Mouse (Mus musculus): ENCODE results near the gene Muc1. TPM values are rescaled to one million over a fixed set of nuclear protein-coding genes. Genes with fewer than 3 reads are reported as not detected.
"Not testable (repeated sequence)": the region's sequence is repeated elsewhere in the genome, so short reads cannot be mapped to it uniquely, and the experiment has no call there.

Muc1 gene
- polyA plus RNA-seq, 2 experiments from 2014 or later = 1.1 to 2.0 TPM

GRCm38 (mm10) chr3:89210162-89210561, 18.7 kb upstream of the Muc1 start:
- no peak for ATAC-seq

- no peak for ATAC-seq
Measured at GRCm38 (mm10) chr3:89210731-89211130, 18.1 kb upstream of the Muc1 start.

GRCm38 (mm10) chr3:89213803-89214530, 14.9 kb upstream of the Muc1 start:
- peak; percentile 85 for ATAC-seq

- ATAC-seq = peak; percentile 56
Measured at GRCm38 (mm10) chr3:89214681-89215411, 14.0 kb upstream of the Muc1 start, which contains the start of gene Thbs3. Gene Thbs3, plus strand, starts transcription at chr3:89215180.

- peak; percentile 35 for ATAC-seq
Measured at GRCm38 (mm10) chr3:89215853-89216252, 13.0 kb upstream of the Muc1 start.

GRCm38 (mm10) chr3:89216407-89216806, 12.4 kb upstream of the Muc1 start:
- ATAC-seq = not testable (repeated sequence)

- ATAC-seq = no peak
Measured at GRCm38 (mm10) chr3:89218271-89218670, 10.6 kb upstream of the Muc1 start.

- ATAC-seq = no peak
Measured at GRCm38 (mm10) chr3:89219546-89219945, 9.3 kb upstream of the Muc1 start.

GRCm38 (mm10) chr3:89221167-89221566, 7.7 kb upstream of the Muc1 start:
- ATAC-seq = no peak

GRCm38 (mm10) chr3:89224796-89225195, 4.1 kb upstream of the Muc1 start:
- no peak for ATAC-seq

GRCm38 (mm10) chr3:89225321-89225815, 3.5 kb upstream of the Muc1 start:
- no peak for ATAC-seq

GRCm38 (mm10) chr3:89225918-89226317, 2.9 kb upstream of the Muc1 start:
- ATAC-seq = no peak

- no peak for ATAC-seq
Measured at GRCm38 (mm10) chr3:89226361-89226760, 2.5 kb upstream of the Muc1 start.

GRCm38 (mm10) chr3:89226900-89227299, 2.0 kb upstream of the Muc1 start, which contains the start of gene Mtx1:
Gene Mtx1, minus strand, starts transcription at chr3:89227088.
- no peak for ATAC-seq

- peak; percentile 54 for ATAC-seq
Measured at GRCm38 (mm10) chr3:89227307-89228179, 1.3 kb upstream of the Muc1 start.

GRCm38 (mm10) chr3:89228180-89228549, 692 bp upstream of the Muc1 start:
- peak; percentile 62 for ATAC-seq

- no peak for ATAC-seq
Measured at GRCm38 (mm10) chr3:89229276-89229675, 419 bp downstream of the Muc1 start.

- ATAC-seq = no peak
Measured at GRCm38 (mm10) chr3:89230561-89230960, 1.7 kb downstream of the Muc1 start.

- ATAC-seq = peak; percentile 70
Measured at GRCm38 (mm10) chr3:89231345-89231744, 2.5 kb downstream of the Muc1 start.

- ATAC-seq = no peak
Measured at GRCm38 (mm10) chr3:89231772-89232275, 3.0 kb downstream of the Muc1 start.

GRCm38 (mm10) chr3:89232614-89233013, 3.8 kb downstream of the Muc1 start:
- no peak for ATAC-seq

GRCm38 (mm10) chr3:89233562-89234110, 4.8 kb downstream of the Muc1 start:
- ATAC-seq = no peak

Data from CD4-positive, CD25-positive, alpha-beta regulatory T cell, adult 4 months (primary cell).